Mouse (Mus musculus): ENCODE data around the gene Crnn. TPM values are rescaled to one million over a fixed set of nuclear protein-coding genes. Genes with fewer than 3 reads are reported as not detected.

The Crnn gene
- not detected for polyA plus RNA-seq (2012; fragmentation: generic; extraction: Trizol)

DNA sequence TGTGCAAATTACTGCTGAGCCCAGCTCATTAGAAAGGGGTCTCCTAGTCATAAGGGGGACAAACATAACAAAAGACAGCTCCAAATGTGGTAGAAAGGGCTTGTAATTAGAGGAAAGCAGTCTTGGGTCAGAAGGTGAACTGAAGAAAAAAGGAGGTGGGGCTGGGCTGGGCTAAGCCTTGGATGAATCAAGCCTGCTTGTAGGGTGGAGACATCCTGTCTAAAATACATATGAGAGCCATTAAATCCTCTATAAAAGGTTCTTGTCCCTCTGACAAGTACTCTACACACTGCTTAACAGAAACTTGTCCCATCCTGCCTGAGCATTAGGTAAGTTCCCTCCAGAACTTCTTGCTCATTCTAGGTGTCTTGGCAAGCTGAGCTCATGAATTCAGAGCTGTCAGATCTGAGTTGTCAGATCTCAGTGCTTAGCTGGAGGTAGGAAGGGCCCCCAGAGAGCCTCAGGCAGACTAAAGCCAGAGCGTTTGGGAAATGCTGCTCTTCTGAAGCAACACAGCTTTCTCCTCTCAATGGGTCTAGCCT lies at the start of gene Crnn:
TSS of gene Crnn (plus strand) at position 278 of the 542 bp plus-strand sequence.
- H3K4me3 ChIP-seq: no peak within 1 kb of the TSS
- H3K36me3 ChIP-seq (ENCODE audit: control insufficient read depth, insufficient read depth): no peaks in the 10 kb centered on the region
- H3K4me2 ChIP-seq (ENCODE audit: low read depth): no peak within 1 kb of the TSS
- H3ac ChIP-seq (ENCODE audit: control insufficient read depth, insufficient read length): no peak within 1 kb of the TSS
- no peaks in the 10 kb centered on the region for H3K79me2 ChIP-seq (ENCODE audit: control insufficient read depth, insufficient read depth)
- TF ChIP-seq MYOD1 (IDR thresholded peaks at IDR 0.05; ENCODE audit: control insufficient read depth in 1 of 3, insufficient read length in 2 of 3, low read depth in 2 of 3) (no peak), MYOG (IDR thresholded peaks at IDR 0.05; ENCODE audit: control insufficient read depth in 1 of 3, insufficient read depth in 1 of 3, insufficient read length in 2 of 3, low read depth in 2 of 3) (no peak), E2F4 (IDR thresholded peaks at IDR 0.05; ENCODE audit: insufficient read depth) (no peak), CEBPB (IDR thresholded peaks at IDR 0.05; ENCODE audit: insufficient read depth, poor library complexity, severe bottlenecking) (no peak), SRF (IDR thresholded peaks at IDR 0.05; ENCODE audit: control insufficient read depth, insufficient read length, low read depth) (no peak), REST (IDR thresholded peaks at IDR 0.05; ENCODE audit: insufficient read depth, insufficient read length) (no peak), TCF3 (IDR thresholded peaks at IDR 0.05; ENCODE audit: insufficient read length, low read depth) (no peak), POLR2AphosphoS2 (IDR thresholded peaks at IDR 0.05; ENCODE audit: insufficient read length, low read depth) (no peak), MAX (IDR thresholded peaks at IDR 0.05; ENCODE audit: low read depth) (no peak), TCF12 (IDR thresholded peaks at IDR 0.05; ENCODE audit: insufficient read depth, poor library complexity, severe bottlenecking) (no peak), POLR2A (IDR thresholded peaks at IDR 0.05; ENCODE audit: insufficient read length, low read depth) (no peak), USF1 (IDR thresholded peaks at IDR 0.05; ENCODE audit: low read depth) (no peak)
- H3K27me3 ChIP-seq (ENCODE audit: control insufficient read depth, insufficient read depth, insufficient read length): no peaks in the 10 kb centered on the region

- Histone ChIP-seq H3K4me2 (ENCODE audit: low read depth) (no peak overlapping the region), H3K36me3 (ENCODE audit: control insufficient read depth, insufficient read depth) (no peaks in the 10 kb centered on the region), H3ac (ENCODE audit: control insufficient read depth, insufficient read length) (no peak overlapping the region), H3K27me3 (ENCODE audit: control insufficient read depth, insufficient read depth, insufficient read length) (no peaks in the 10 kb centered on the region), H3K79me2 (ENCODE audit: control insufficient read depth, insufficient read depth) (no peaks in the 10 kb centered on the region), H3K4me3 (no peak overlapping the region)
- TF ChIP-seq POLR2A (IDR thresholded peaks at IDR 0.05; ENCODE audit: insufficient read length, low read depth): no peak
- no peak for TF ChIP-seq CEBPB (IDR thresholded peaks at IDR 0.05; ENCODE audit: insufficient read depth, poor library complexity, severe bottlenecking)
- no peak for TF ChIP-seq MAX (IDR thresholded peaks at IDR 0.05; ENCODE audit: low read depth)
These were observed 48.1 kb upstream of the Crnn start for GRCm38 (mm10) chr3:93096447-93096846.

- H3K79me2 ChIP-seq (ENCODE audit: control insufficient read depth, insufficient read depth): no peaks in the 10 kb centered on the region
- H3K36me3 ChIP-seq (ENCODE audit: control insufficient read depth, insufficient read depth): no peaks in the 10 kb centered on the region
- TF ChIP-seq MAX (IDR thresholded peaks at IDR 0.05; ENCODE audit: low read depth) (no peak), USF1 (IDR thresholded peaks at IDR 0.05; ENCODE audit: low read depth) (no peak), CEBPB (IDR thresholded peaks at IDR 0.05; ENCODE audit: insufficient read depth, poor library complexity, severe bottlenecking) (no peak), TCF12 (IDR thresholded peaks at IDR 0.05; ENCODE audit: insufficient read depth, poor library complexity, severe bottlenecking) (no peak), MYOG (IDR thresholded peaks at IDR 0.05; ENCODE audit: control insufficient read depth in 1 of 3, insufficient read depth in 1 of 3, insufficient read length in 2 of 3, low read depth in 2 of 3) (no peak), E2F4 (IDR thresholded peaks at IDR 0.05; ENCODE audit: insufficient read depth) (no peak), TCF3 (IDR thresholded peaks at IDR 0.05; ENCODE audit: insufficient read length, low read depth) (no peak), SRF (IDR thresholded peaks at IDR 0.05; ENCODE audit: control insufficient read depth, insufficient read length, low read depth) (no peak), POLR2AphosphoS2 (IDR thresholded peaks at IDR 0.05; ENCODE audit: insufficient read length, low read depth) (no peak), REST (IDR thresholded peaks at IDR 0.05; ENCODE audit: insufficient read depth, insufficient read length) (no peak), MYOD1 (IDR thresholded peaks at IDR 0.05; ENCODE audit: control insufficient read depth in 1 of 3, insufficient read length in 2 of 3, low read depth in 2 of 3) (no peak), POLR2A (IDR thresholded peaks at IDR 0.05; ENCODE audit: insufficient read length, low read depth) (no peak)
- H3K4me3 ChIP-seq: no peak overlapping the region
- no peaks in the 10 kb centered on the region for H3K27me3 ChIP-seq (ENCODE audit: control insufficient read depth, insufficient read depth, insufficient read length)
- no peak overlapping the region for H3ac ChIP-seq (ENCODE audit: control insufficient read depth, insufficient read length)
- no peak overlapping the region for H3K4me2 ChIP-seq (ENCODE audit: low read depth)
These were observed 32.9 kb upstream of the Crnn start for GRCm38 (mm10) chr3:93111668-93112067.

DNA sequence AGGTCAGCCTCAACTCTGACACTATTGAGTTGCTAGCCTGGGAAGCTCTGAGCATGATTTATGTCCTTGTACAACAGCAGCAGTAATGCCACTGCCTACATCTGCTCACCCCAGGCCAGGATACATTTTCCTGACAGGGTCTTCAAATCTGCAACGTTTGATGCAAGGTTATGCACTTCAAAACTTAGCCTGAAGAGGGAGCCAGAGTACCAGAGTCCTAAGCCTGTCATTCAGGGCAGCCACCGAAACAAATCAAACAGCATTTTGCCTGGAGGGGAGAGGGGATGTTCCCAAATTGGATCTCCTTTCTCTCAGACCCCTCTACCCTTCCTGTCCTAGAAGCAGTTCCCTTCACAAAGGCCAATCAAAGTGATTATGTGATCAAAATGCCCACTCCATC lies 30.1 kb upstream of the Crnn start:
- no peak for TF ChIP-seq TCF12 (IDR thresholded peaks at IDR 0.05; ENCODE audit: insufficient read depth, poor library complexity, severe bottlenecking)
- TF ChIP-seq POLR2AphosphoS2 (IDR thresholded peaks at IDR 0.05; ENCODE audit: insufficient read length, low read depth): no peak
- no peak for TF ChIP-seq POLR2A (IDR thresholded peaks at IDR 0.05; ENCODE audit: insufficient read length, low read depth)
- no peak for TF ChIP-seq SRF (IDR thresholded peaks at IDR 0.05; ENCODE audit: control insufficient read depth, insufficient read length, low read depth)
- no peak for TF ChIP-seq USF1 (IDR thresholded peaks at IDR 0.05; ENCODE audit: low read depth)
- TF ChIP-seq CEBPB (IDR thresholded peaks at IDR 0.05; ENCODE audit: insufficient read depth, poor library complexity, severe bottlenecking): no peak
- TF ChIP-seq TCF3 (IDR thresholded peaks at IDR 0.05; ENCODE audit: insufficient read length, low read depth): no peak
- TF ChIP-seq REST (IDR thresholded peaks at IDR 0.05; ENCODE audit: insufficient read depth, insufficient read length): no peak
- TF ChIP-seq MAX (IDR thresholded peaks at IDR 0.05; ENCODE audit: low read depth): no peak
- no peak for TF ChIP-seq MYOD1 (IDR thresholded peaks at IDR 0.05; ENCODE audit: control insufficient read depth in 1 of 3, insufficient read length in 2 of 3, low read depth in 2 of 3)
- TF ChIP-seq E2F4 (IDR thresholded peaks at IDR 0.05; ENCODE audit: insufficient read depth): no peak
- TF ChIP-seq MYOG (IDR thresholded peaks at IDR 0.05; ENCODE audit: control insufficient read depth in 1 of 3, insufficient read depth in 1 of 3, insufficient read length in 2 of 3, low read depth in 2 of 3): no peak
- no peak overlapping the region for H3ac ChIP-seq (ENCODE audit: control insufficient read depth, insufficient read length)
- H3K36me3 ChIP-seq (ENCODE audit: control insufficient read depth, insufficient read depth): no peaks in the 10 kb centered on the region
- H3K4me2 ChIP-seq (ENCODE audit: low read depth): no peak overlapping the region
- H3K27me3 ChIP-seq (ENCODE audit: control insufficient read depth, insufficient read depth, insufficient read length): no peaks in the 10 kb centered on the region
- H3K4me3 ChIP-seq: no peak overlapping the region
- no peaks in the 10 kb centered on the region for H3K79me2 ChIP-seq (ENCODE audit: control insufficient read depth, insufficient read depth)

DNA sequence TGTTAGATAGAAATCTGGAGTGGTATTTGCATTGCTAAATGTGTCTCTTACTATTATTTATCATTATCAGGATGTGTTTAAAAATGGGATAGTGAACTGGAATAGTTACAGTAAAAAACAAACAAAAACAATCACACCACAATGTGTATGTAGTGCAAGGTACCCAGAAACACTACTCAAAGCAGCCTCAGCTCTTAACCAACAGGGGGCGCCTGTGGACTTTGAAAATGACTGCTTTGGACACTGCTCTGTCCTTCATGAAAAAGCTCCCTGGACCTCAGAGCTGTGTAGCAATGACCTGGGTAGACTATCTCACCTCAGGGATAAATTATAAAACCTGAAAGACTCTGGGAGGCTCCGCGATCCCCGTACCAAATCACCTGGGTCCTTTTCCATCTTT lies 25.5 kb upstream of the Crnn start:
- H3K36me3 ChIP-seq (ENCODE audit: control insufficient read depth, insufficient read depth): no peaks in the 10 kb centered on the region
- no peak overlapping the region for H3K4me3 ChIP-seq
- TF ChIP-seq MYOD1 (IDR thresholded peaks at IDR 0.05; ENCODE audit: control insufficient read depth in 1 of 3, insufficient read length in 2 of 3, low read depth in 2 of 3) (no peak), REST (IDR thresholded peaks at IDR 0.05; ENCODE audit: insufficient read depth, insufficient read length) (no peak), MAX (IDR thresholded peaks at IDR 0.05; ENCODE audit: low read depth) (no peak), USF1 (IDR thresholded peaks at IDR 0.05; ENCODE audit: low read depth) (no peak), MYOG (IDR thresholded peaks at IDR 0.05; ENCODE audit: control insufficient read depth in 1 of 3, insufficient read depth in 1 of 3, insufficient read length in 2 of 3, low read depth in 2 of 3) (no peak), TCF12 (IDR thresholded peaks at IDR 0.05; ENCODE audit: insufficient read depth, poor library complexity, severe bottlenecking) (no peak), POLR2AphosphoS2 (IDR thresholded peaks at IDR 0.05; ENCODE audit: insufficient read length, low read depth) (no peak), TCF3 (IDR thresholded peaks at IDR 0.05; ENCODE audit: insufficient read length, low read depth) (no peak), POLR2A (IDR thresholded peaks at IDR 0.05; ENCODE audit: insufficient read length, low read depth) (no peak)
- no peak overlapping the region for H3K4me2 ChIP-seq (ENCODE audit: low read depth)
- H3ac ChIP-seq (ENCODE audit: control insufficient read depth, insufficient read length): no peak overlapping the region
- no peaks in the 10 kb centered on the region for H3K79me2 ChIP-seq (ENCODE audit: control insufficient read depth, insufficient read depth)
- H3K27me3 ChIP-seq (ENCODE audit: control insufficient read depth, insufficient read depth, insufficient read length): no peaks in the 10 kb centered on the region
